Mouse (Mus musculus) inflammation-experienced regulatory T-cells, adult 6 months (primary cell): ENCODE results near the gene Cep290. TPM values are rescaled to one million over a fixed set of nuclear protein-coding genes. Genes with fewer than 3 reads are reported as not detected.
"Not testable (repeated sequence)": the region's sequence is repeated elsewhere in the genome, so short reads cannot be mapped to it uniquely, and the experiment has no call there.

Experiments
- ATAC-seq: one replicate; pipeline ENCODE4 v1.8.0; 2017
- polyA plus RNA-seq, 3 experiments: library from polyadenylated mRNA; unstranded; fragments of 100-300 nt; shearing (Covaris generic); gene quantifications; one replicate each; pipeline ENCODE4 v1.2.1; 2017

The Cep290 gene
- polyA plus RNA-seq: 1 to 10 TPM; 4.2 to 7.5 (median 6.6) TPM

- peak; percentile 75 for ATAC-seq
These were observed at the start of gene Cep290, which contains the start of gene Tmtc3 for GRCm38 (mm10) chr10:100487097-100487978. TSS of gene Cep290 (plus strand) at chr10:100487558. TSS of gene Tmtc3 (minus strand) at chr10:100487350.

GRCm38 (mm10) chr10:100449394-100449793 lies 38.0 kb upstream of the Cep290 start:
- no peak for ATAC-seq

DNA sequence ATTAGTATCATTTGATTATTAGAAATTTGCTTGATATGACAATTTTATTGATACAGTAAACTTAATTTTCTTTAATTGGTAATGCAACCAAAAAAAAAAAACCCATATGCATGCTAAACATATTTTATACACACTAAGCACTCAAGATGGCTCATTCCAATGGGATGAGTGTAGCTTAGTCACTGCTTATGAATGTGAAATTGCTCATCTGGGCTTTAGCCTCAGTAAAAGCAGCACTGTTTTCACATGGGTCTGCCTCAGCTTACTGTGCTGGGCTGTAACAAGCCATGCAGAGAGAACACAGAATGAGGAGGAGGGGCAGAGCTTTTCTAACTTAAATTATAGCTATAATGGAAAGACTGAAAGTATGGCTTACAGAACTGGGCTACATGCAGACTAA lies 26.8 kb upstream of the Cep290 start:
- no peak for ATAC-seq

- ATAC-seq: no peak
These were observed 12.3 kb upstream of the Cep290 start for GRCm38 (mm10) chr10:100475040-100475439.

DNA sequence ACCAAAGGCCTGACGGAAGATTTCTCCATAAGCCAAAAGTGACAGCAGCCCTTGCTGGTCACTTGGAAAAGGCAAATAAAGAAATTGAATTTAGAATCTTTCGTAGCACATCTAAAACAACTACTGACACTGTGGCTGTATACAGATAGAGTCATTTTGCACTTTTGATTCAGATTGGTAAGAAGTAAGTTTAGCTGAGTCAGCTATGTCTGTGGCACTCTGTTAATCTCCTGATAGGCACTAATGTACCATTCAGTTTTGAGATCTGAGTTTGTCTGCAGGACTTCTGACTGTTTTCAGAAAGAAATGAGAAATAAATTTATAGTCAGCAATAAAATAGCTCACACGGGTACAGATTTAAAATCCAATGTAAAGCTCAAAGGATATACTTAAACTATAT lies 7.8 kb upstream of the Cep290 start:
- no peak for ATAC-seq

- ATAC-seq: peak; percentile 36
These were observed 659 bp upstream of the Cep290 start for GRCm38 (mm10) chr10:100486701-100487096.

GRCm38 (mm10) chr10:100491916-100492315 lies 4.6 kb downstream of the Cep290 start:
- no peak for ATAC-seq

DNA sequence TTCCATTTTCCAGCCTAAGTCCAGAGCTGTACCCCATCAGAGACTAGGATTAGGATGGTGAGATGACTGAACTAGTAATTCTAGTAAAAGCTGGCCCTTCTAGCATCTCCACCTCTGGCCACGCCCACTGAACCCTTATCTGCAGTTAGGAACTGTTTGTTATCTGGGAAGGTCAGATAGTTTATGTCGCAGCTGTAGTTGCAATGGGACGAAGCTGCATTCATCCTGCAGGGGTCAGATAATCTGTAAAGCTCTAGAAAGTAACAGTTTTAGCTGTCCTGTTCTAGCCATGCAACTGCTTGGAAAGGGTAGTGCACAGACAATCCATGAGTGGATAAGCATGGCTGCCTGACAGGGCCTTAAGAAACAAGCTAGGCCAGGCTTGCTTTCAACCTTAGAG lies 11.0 kb downstream of the Cep290 start:
- no peak for ATAC-seq

- ATAC-seq: no peak
These were observed 20.8 kb downstream of the Cep290 start for GRCm38 (mm10) chr10:100508170-100508569.

DNA sequence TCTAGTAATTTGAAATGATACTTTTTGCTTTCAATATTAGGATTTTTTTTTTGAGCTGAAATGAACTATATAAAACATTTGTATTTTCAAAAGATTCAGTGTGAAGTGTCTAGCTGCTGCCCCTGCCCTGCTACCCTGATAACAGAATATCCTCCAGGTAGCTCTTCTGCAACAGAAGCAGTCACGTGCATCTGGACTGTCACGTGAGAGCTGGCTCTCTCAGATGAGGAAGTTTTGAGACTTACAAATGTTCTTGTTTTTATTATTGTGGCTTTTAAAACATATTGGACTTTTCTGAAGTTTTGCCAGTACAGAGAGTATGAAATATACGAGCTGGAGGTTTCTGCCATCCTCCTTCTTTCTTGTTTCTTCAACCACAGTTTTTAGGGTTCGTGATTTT lies 34.3 kb downstream of the Cep290 start:
- ATAC-seq: no peak

GRCm38 (mm10) chr10:100522330-100522729 lies 35.0 kb downstream of the Cep290 start:
- no peak for ATAC-seq

GRCm38 (mm10) chr10:100524499-100525390 lies 37.4 kb downstream of the Cep290 start:
- no peak for ATAC-seq

DNA sequence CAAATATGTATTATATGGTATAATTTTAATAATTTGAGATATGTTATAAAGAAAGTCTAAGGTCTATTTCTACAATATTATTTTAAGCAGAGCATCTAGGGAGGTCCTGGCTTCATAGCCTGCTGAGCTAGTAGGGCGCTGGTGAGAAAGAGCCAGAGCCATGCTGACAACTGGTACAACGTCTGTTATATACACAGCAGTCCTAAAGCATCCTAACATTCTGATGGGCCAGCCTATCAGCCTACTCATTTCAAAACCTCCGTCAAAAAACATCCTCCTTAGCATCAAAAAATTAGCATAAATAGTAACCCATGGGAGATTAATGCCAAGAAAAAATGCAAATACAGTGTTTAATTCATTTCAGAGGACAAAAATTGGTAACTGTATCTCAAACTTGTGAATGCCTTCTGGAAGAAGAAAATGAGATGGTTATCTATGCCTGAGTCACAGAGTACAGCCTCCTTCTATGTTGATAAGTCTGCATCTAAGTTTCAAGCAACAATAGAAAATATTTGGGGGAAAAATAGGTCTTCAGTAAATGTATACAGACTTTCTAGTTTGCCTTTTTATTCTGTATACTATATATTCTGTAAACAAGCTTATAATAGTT lies 69.3 kb downstream of the Cep290 start:
- no peak for ATAC-seq

DNA sequence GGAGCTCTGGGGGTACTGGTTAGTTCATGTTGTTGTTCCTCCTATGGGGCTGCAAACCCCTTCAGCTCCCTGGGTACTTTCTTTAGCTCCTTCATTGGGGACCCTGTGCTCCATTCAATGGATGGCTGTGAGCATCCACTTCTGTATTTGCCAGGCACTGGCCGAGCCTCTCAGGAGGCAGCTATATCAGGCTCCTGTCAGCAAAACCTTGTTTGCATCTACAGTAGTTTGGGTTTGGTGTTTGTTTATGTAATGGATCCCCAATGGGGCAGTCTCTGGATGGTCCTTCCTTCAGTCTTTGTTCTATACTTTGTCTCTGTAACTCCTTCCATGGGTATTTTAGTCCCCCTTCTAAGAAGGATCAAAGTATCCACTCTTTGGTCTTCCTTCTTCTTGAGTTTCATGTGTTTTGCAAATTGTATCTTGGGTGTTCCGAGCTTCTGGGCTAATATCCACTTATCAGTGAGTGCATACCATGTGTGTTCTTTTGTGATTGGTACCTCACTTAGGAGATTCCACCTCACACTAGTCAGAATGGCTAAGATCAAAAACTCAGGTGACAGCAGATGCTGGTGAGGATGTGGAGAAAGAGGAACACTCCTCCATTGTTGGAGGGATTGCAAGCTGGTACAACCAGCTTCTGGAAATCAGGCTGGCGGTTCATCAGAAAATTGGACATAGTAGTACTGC lies 73.0 kb downstream of the Cep290 start:
- not testable (repeated sequence) for ATAC-seq

DNA sequence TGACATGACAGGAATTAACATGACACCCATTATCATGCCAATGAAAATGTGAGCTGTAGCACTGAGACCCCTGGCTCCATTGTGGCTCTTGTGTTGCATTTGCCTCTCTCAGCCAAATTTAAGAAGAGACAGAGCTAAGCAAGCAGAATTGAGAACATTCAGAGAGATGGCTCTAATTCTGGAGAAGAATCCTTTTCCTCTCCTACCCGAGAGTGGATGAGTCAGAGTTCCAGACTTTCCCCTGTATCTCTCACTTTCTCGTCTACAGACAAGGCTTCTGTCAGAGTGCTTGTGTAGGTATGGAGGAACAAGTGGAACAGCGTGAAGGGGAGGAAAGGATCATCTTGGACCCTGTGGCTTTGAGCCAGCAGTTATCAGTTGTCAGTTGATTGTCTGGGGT lies 76.8 kb downstream of the Cep290 start:
- ATAC-seq: no peak

GRCm38 (mm10) chr10:100571707-100572106 lies 84.3 kb downstream of the Cep290 start:
- ATAC-seq: no peak

GRCm38 (mm10) chr10:100574505-100575149 lies 87.3 kb downstream of the Cep290 start:
- no peak for ATAC-seq

DNA sequence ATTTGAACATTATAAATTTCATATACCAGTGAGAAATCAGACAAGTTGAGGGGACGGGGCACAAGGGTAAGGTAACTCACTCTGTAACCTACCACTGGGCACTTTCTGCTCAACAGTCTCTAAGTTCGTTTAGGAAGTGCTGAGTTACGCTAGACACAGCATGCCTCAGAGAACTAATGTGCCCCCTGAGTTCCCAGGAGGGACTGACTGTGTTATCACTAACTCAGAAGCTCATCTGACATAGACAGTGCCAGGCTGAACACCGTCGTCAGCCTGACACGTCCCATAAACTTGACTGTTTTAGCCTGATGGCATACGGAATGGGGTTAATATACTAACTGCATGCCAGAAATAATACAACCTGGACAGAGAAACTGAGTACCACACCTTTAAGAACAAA lies 87.9 kb downstream of the Cep290 start:
- no peak for ATAC-seq

GRCm38 (mm10) chr10:100584178-100584577 lies 96.8 kb downstream of the Cep290 start:
- no peak for ATAC-seq

DNA sequence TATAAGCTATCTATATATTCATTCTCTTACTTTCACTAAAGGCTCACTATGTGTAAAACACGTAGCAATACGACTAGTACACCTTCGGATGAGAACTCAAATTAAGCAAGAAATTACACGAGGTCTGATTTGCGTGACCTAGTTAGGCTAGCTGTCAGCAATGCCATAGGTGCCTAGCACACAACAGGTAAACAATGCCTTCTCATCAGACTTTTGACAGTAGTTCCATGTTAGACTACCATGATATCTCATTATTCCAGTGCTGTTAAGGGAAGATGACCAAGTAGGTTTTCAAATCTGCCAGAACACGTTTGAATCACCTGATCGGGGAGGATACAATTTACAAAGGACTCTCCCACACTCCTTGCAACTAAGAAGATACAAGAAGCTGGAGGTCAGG lies 101.2 kb downstream of the Cep290 start:
- peak; percentile 36 for ATAC-seq

DNA sequence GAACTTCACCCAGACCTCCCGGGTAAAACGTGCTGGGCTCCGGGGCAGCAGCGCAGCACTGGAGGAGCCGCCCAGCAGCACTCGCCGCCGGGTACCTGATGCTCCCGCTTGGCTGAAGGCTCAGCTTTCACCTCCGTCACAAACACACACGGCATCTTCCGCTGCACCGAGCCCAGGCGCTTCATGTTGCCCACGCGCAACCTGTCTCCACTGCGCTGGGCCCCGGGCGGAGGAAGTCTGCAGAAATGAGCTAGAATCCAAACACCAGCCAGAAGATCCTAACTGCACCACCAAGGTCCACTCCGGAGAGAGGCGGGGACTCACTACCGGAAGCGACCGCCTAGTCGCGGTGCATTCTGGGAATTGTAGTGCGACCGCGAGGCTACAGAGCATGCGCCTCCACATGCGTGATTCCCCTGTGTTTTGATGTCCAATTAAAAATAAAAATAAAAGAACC lies 101.6 kb downstream of the Cep290 start:
- peak; percentile 97 for ATAC-seq

DNA sequence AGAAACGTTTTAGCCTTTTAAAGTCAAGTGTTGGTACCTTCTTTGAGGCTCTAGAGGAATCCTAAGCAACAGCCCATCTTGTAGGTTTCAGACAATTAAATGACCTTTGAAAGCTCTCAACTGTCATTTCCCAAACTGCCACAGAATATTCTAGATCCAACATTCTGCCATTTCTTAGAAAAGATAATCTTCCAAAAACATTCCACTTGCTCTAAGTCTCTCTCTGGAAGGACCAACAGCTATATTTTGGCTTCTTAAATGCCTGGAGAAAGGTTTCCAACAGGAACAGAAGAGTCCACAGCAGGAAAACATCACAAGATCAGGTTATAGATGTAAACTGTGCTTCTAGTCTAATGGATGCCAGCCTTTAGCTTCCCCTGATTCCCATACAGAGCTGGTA lies 103.0 kb downstream of the Cep290 start, which contains the start of the genes 4930430F08Rik and 1700017N19Rik:
4930430F08Rik (minus strand) TSS at position 101 of the 400 bp plus-strand sequence.
1700017N19Rik (plus strand) TSS at position 162 of the 400 bp plus-strand sequence.
- ATAC-seq: no peak
